Mouse (Mus musculus) midbrain, embryonic 10.5 days (tissue): ENCODE measurements around the gene H2-Oa. TPM values are rescaled to one million over a fixed set of nuclear protein-coding genes. Genes with fewer than 3 reads are reported as not detected.
"Not testable (repeated sequence)": the region's sequence is repeated elsewhere in the genome, so short reads cannot be mapped to it uniquely, and the experiment has no call there.

Experiments
- DNase-seq: peaks from one replicate; pipeline ENCODE4 v3.0.0-alpha.2; 2017; ENCODE audit warnings: low spot score
- H3K27ac ChIP-seq: fragments of 300-500 bp; sonication (generic); replicated peaks from 2 replicates; pipeline ENCODE4 v1.5.1; 2016; ENCODE audit warnings: mild to moderate bottlenecking
- H3K27me3 ChIP-seq: fragments of 300-500 bp; sonication (generic); 2 replicates; pipeline ENCODE4 v1.6.1; 2016; ENCODE audit warnings: low read depth, mild to moderate bottlenecking; ENCODE audit not compliant: poor library complexity, severe bottlenecking
- H3K36me3 ChIP-seq: fragments of 300-500 bp; sonication (generic); 2 replicates; pipeline ENCODE4 v1.6.1; 2016; ENCODE audit warnings: mild to moderate bottlenecking, moderate library complexity
- H3K4me1 ChIP-seq: fragments of 300-500 bp; sonication (generic); 2 replicates; pipeline ENCODE4 v1.6.1; 2016
- H3K4me3 ChIP-seq: fragments of 300-500 bp; sonication (generic); 2 replicates; pipeline ENCODE4 v1.5.1; 2016; ENCODE audit warnings: mild to moderate bottlenecking, moderate library complexity
- H3K9me3 ChIP-seq: fragments of 300-500 bp; sonication (generic); replicated peaks from 2 replicates; pipeline ENCODE4 v1.6.1; 2016; ENCODE audit warnings: mild to moderate bottlenecking
- WGBS: fragments of 180-500 bp; shearing (Covaris S2); methylation state at CpG from one replicate; pipeline ENCODE4 v1.1.7; 2016; 5-methylcytosine and 5-hydroxymethylcytosine counted together
- polyA plus RNA-seq: library from polyadenylated mRNA; unstranded; fragments of >200 nt; fragmentation: Nextera tagmentation; extraction: Ambion mirVana; gene quantifications from 2 replicates; pipeline ENCODE4 v1.2.1, GENCODE M21; 2016

The H2-Oa gene
- polyA plus RNA-seq, 1 experiment from 2014 or later, result 0.37 TPM

DNA sequence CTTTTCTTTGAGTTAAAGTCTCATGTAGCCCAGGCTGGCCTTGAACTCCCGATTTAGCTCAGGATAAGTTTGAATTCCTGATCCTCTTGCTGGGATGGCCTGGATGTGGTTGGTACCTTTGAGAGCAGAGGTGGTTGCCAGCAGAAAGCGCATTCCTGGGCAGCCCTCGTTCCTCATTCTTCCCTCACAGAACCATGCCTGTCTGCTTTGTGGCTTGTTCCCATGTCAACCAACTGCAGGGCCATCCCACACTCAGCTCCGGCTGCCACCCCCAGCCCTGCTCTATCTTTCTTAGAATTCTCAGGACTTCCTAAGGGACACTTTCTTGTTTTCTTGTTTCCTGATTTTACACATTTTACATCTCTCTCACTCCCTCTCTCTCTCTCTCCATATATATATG is 49.3 kb downstream of the H2-Oa start:
- 55% methylated on average over 4 of the region's 4 CpGs for WGBS
- peaks cover 25% of the 10 kb centered on the region for H3K4me1 ChIP-seq
- H3K27ac ChIP-seq, result no peak overlapping the region
- no peak for DNase-seq
- no peak overlapping the region for H3K4me3 ChIP-seq
- no peaks in the 10 kb centered on the region for H3K36me3 ChIP-seq
- no peaks in the 10 kb centered on the region for H3K9me3 ChIP-seq
- H3K27me3 ChIP-seq, result peaks cover 54% of the 10 kb centered on the region

DNA sequence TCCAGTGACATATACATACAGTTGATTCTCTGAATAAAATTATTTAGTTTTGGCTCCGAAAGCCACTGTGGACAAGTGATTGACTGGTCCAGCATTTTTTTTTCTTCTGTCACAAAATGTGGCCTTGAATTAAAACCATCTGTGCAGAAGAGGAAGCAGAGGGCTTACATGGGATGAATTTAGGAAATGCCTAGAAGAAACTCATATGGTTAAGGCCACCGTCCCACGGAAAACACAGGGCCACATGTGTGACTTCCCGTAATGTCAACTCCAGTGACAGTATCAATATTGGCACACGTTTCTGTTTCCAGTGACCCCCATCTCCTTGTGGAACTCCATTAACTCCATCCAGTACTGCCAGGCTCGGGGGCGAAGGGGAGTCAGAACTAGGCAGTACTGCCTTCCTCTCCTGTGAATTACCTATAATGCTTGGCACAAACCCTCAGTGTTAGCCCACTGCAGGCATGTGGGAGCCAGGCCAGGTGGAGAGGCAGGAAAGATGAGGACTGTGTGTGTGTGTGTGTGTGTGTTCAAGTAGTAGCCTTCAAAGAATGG is 50.4 kb downstream of the H2-Oa start:
- peaks cover 25% of the 10 kb centered on the region for H3K4me1 ChIP-seq
- 83% methylated on average over 7 of the region's 7 CpGs for WGBS

DNA sequence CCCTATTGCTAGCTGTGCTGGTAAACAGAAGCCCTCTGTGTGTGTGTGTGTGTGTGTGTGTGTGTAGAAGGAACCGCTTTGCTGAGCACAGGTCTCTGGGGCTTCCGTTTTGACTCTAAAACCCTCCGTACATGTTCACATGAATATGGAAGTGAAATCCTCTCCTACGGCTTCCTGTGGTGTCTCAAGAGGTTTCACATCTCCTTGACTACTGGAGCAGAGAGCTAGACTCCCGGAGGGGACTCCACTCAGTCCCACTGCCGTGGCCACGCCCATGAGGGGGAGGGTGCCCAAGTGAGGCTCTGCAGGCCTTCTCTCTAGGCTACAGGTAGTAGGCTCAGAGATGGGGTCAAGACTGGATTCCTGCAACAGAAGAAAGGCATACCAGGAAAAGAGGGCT is 50.9 kb downstream of the H2-Oa start, which contains the start of gene H2-DMb2:
H2-DMb2 (plus strand) TSS at position 275 of the 400 bp plus-strand sequence.
- Histone ChIP-seq H3K27me3 (peaks cover 38% of the 10 kb centered on the region), H3K27ac (no peak within 1 kb of the TSS), H3K4me3 (no peak within 1 kb of the TSS), H3K36me3 (no peaks in the 10 kb centered on the region), H3K4me1 (peaks cover 25% of the 10 kb centered on the region), H3K9me3 (no peaks in the 10 kb centered on the region)
- DNase-seq, result no peak
- WGBS, result 45% methylated on average over 7 of the region's 7 CpGs

More for the DNA sequence above, 50.4 kb downstream of the H2-Oa start:
- DNase-seq, result no peak
- Histone ChIP-seq H3K36me3 (no peaks in the 10 kb centered on the region), H3K27ac (no peak overlapping the region), H3K4me3 (no peak overlapping the region), H3K9me3 (no peaks in the 10 kb centered on the region), H3K27me3 (peaks cover 43% of the 10 kb centered on the region)

DNA sequence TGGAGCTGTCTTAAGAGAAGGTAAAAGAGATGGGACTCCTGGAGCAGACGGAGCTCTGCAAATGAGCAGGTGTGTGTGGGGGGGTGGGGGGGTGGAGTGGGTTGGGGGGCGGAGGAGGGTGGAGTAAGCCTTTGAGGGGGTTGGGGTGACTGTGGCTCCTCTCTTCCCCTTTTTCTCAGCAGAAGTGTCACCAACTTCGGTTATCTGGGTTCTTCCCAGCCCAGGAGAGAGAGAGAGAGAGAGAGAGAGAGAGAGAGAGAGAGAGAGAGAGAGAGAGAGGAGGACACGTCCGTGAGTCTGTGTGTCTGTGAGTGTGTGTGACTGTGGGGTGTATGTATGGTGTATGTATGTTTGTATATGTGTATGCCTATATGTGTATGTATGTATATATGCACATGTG is 51.3 kb downstream of the H2-Oa start:
- H3K27me3 ChIP-seq, result peaks cover 33% of the 10 kb centered on the region
- no peak for DNase-seq
- WGBS, result 65% methylated on average over 5 of the region's 5 CpGs

DNA sequence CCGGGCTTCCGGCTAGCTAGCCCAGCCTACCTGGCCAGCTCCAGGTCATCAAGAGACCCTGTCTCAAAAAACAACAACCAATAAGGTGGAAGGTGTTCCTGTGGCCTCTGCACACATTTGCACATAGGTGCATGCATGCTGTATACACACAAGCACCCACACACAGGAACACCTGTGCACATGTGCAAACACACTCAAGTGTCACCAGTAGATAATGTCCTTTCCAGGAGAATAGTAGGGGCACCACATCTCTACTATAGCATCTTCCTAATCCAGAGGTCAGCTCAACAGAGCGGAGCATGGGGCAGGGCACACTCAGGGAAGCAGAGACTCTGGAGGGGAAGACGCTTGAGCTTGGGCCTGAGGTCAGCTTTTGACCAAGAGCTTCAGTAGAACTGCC is 52.1 kb downstream of the H2-Oa start:
- not testable (repeated sequence) for H3K4me3 ChIP-seq, H3K9me3 ChIP-seq, DNase-seq, H3K27ac ChIP-seq, H3K36me3 ChIP-seq
- Histone ChIP-seq H3K4me1 (peaks cover 20% of the 10 kb centered on the region), H3K27me3 (peaks cover 26% of the 10 kb centered on the region)
- 83% methylated on average over 4 of the region's 4 CpGs for WGBS

More for the DNA sequence above, 51.3 kb downstream of the H2-Oa start:
- Histone ChIP-seq H3K36me3 (no peaks in the 10 kb centered on the region), H3K4me3 (no peak overlapping the region), H3K4me1 (peaks cover 25% of the 10 kb centered on the region), H3K9me3 (no peaks in the 10 kb centered on the region), H3K27ac (no peak overlapping the region)

Other genes starting within 250 kb of the H2-Oa start
- 82.0 and 82.4 TPM in 2 replicates for gene Cd320, start 249.2 kb upstream of the H2-Oa start, polyA plus RNA-seq
- gene Gm7029, start 218.5 kb upstream of the H2-Oa start, polyA plus RNA-seq, result not detected in 2 replicates
- 7.8 and 9.4 TPM in 2 replicates for gene Kifc1, start 201.7 kb upstream of the H2-Oa start, polyA plus RNA-seq
- gene Platr17, start 187.2 kb upstream of the H2-Oa start, polyA plus RNA-seq, result 0.30 TPM in 1 of 2 replicates, not detected in the other
- gene Daxx, start 182.9 kb upstream of the H2-Oa start, polyA plus RNA-seq, result 77.5 and 82.6 TPM in 2 replicates
- 14.9 and 17.3 TPM in 2 replicates for gene Tapbp, start 176.4 kb upstream of the H2-Oa start, polyA plus RNA-seq
- 23.5 and 24.1 TPM in 2 replicates for gene Zbtb22, start 176.4 kb upstream of the H2-Oa start, polyA plus RNA-seq
- 43.1 and 46.9 TPM in 2 replicates for gene Rgl2, start 162.8 kb upstream of the H2-Oa start, polyA plus RNA-seq
- 214 and 240 TPM in 2 replicates for gene Pfdn6, start 152.0 kb upstream of the H2-Oa start, polyA plus RNA-seq
- 47.8 and 52.5 TPM in 2 replicates for gene Wdr46, start 151.7 kb upstream of the H2-Oa start, polyA plus RNA-seq
- gene B3galt4, start 140.9 kb upstream of the H2-Oa start, polyA plus RNA-seq, result 4.1 and 6.4 TPM in 2 replicates
- 53.5 and 61.0 TPM in 2 replicates for gene Vps52, start 136.5 kb upstream of the H2-Oa start, polyA plus RNA-seq
- 1,339 and 1,576 TPM in 2 replicates for gene Rps18, start 136.3 kb upstream of the H2-Oa start, polyA plus RNA-seq
- 45.7 and 50.3 TPM in 2 replicates for gene H2-K1, start 92.0 kb upstream of the H2-Oa start, polyA plus RNA-seq
- gene Ring1, start 67.7 kb upstream of the H2-Oa start, polyA plus RNA-seq, result 13.8 and 15.3 TPM in 2 replicates
- gene H2-Ke6, start 64.3 kb upstream of the H2-Oa start, polyA plus RNA-seq, result 120 and 128 TPM in 2 replicates
- gene Slc39a7, start 60.7 kb upstream of the H2-Oa start, polyA plus RNA-seq, result 221 and 227 TPM in 2 replicates
- gene Rxrb, start 60.5 kb upstream of the H2-Oa start, polyA plus RNA-seq, result 54.0 and 56.9 TPM in 2 replicates
- gene Col11a2, start 52.9 kb upstream of the H2-Oa start, polyA plus RNA-seq, result 0.92 and 1.1 TPM in 2 replicates
- 6.4 and 9.5 TPM in 2 replicates for gene H2-DMa, start 27.2 kb downstream of the H2-Oa start, polyA plus RNA-seq
- 126 and 137 TPM in 2 replicates for gene Brd2, start 30.3 kb downstream of the H2-Oa start, polyA plus RNA-seq
- gene H2-DMb2, start 51.0 kb downstream of the H2-Oa start, polyA plus RNA-seq, result 0.12 TPM in 1 of 2 replicates, not detected in the other
- gene H2-DMb1, start 60.7 kb downstream of the H2-Oa start, polyA plus RNA-seq, result 0.39 TPM in 1 of 2 replicates, not detected in the other
- 0.93 and 1.3 TPM in 2 replicates for gene Tap1, start 95.2 kb downstream of the H2-Oa start, polyA plus RNA-seq
- gene Psmb9, start 95.4 kb downstream of the H2-Oa start, polyA plus RNA-seq, result 0.49 and 0.52 TPM in 2 replicates
- 1.4 and 3.0 TPM in 2 replicates for gene Psmb8, start 105.4 kb downstream of the H2-Oa start, polyA plus RNA-seq
- 0.53 and 0.63 TPM in 2 replicates for gene Tap2, start 111.2 kb downstream of the H2-Oa start, polyA plus RNA-seq
- not detected in 2 replicates for gene H2-Ob, start 146.6 kb downstream of the H2-Oa start, polyA plus RNA-seq
- gene H2-Ab1, start 165.3 kb downstream of the H2-Oa start, polyA plus RNA-seq, result 8.3 and 11.1 TPM in 2 replicates
- not detected in 2 replicates for gene H2-Aa, start 195.5 kb downstream of the H2-Oa start, polyA plus RNA-seq
- 1.5 and 2.0 TPM in 2 replicates for gene H2-Eb1, start 213.5 kb downstream of the H2-Oa start, polyA plus RNA-seq
- gene H2-Eb2, start 233.3 kb downstream of the H2-Oa start, polyA plus RNA-seq, result not detected in 2 replicates